Mouse (Mus musculus) heart, embryonic 10.5 days (tissue): ENCODE data around the gene Pcgf1. TPM values are rescaled to one million over a fixed set of nuclear protein-coding genes. Genes with fewer than 3 reads are reported as not detected.

Experiments used
- DNase-seq: peaks from one replicate; pipeline ENCODE4 v3.0.0-alpha.2; 2017; ENCODE audit warnings: low spot score
- H3K27ac ChIP-seq: fragments of 300-500 bp; sonication (generic); 2 replicates; pipeline ENCODE4 v1.5.1; 2016; ENCODE audit warnings: mild to moderate bottlenecking
- H3K27me3 ChIP-seq: fragments of 300-500 bp; sonication (generic); 2 replicates; pipeline ENCODE4 v1.6.1; 2016; ENCODE audit warnings: mild to moderate bottlenecking; ENCODE audit not compliant: poor library complexity, insufficient read depth, severe bottlenecking
- H3K36me3 ChIP-seq: fragments of 300-500 bp; sonication (generic); 2 replicates; pipeline ENCODE4 v1.6.1; 2016; ENCODE audit warnings: mild to moderate bottlenecking, moderate library complexity
- H3K4me1 ChIP-seq: fragments of 300-500 bp; sonication (generic); 2 replicates; pipeline ENCODE4 v1.6.1; 2016; ENCODE audit warnings: mild to moderate bottlenecking
- H3K4me3 ChIP-seq: fragments of 300-500 bp; sonication (generic); 2 replicates; pipeline ENCODE4 v1.5.1; 2016; ENCODE audit warnings: mild to moderate bottlenecking, moderate library complexity
- H3K9me3 ChIP-seq: fragments of 300-500 bp; sonication (generic); 2 replicates; pipeline ENCODE4 v1.6.1; 2016; ENCODE audit warnings: mild to moderate bottlenecking, moderate library complexity
- WGBS: fragments of 180-500 bp; shearing (Covaris S2); methylation state at CpG from one replicate; pipeline ENCODE4 v1.1.7; 2016; 5-methylcytosine and 5-hydroxymethylcytosine counted together
- polyA plus RNA-seq: library from polyadenylated mRNA; unstranded; fragments of >200 nt; fragmentation: Nextera tagmentation; extraction: Ambion mirVana; gene quantifications from 2 replicates; pipeline ENCODE4 v1.2.1, GENCODE M21; 2016

Gene Pcgf1
- polyA plus RNA-seq, 1 experiment from 2014 or later = 24.4 TPM

GRCm38 (mm10) chr6:83044742-83045141 lies 32.9 kb upstream of the Pcgf1 start:
- Histone ChIP-seq H3K36me3 (no peaks in the 10 kb centered on the region), H3K9me3 (no peaks in the 10 kb centered on the region), H3K4me3 (no peak overlapping the region), H3K27ac (peak overlapping the region; percentile 37), H3K27me3 (peaks cover 35% of the 10 kb centered on the region), H3K4me1 (peaks cover 22% of the 10 kb centered on the region)
- WGBS = 26% methylated on average over 9 of the region's 9 CpGs
- DNase-seq = peak; percentile 93

DNA sequence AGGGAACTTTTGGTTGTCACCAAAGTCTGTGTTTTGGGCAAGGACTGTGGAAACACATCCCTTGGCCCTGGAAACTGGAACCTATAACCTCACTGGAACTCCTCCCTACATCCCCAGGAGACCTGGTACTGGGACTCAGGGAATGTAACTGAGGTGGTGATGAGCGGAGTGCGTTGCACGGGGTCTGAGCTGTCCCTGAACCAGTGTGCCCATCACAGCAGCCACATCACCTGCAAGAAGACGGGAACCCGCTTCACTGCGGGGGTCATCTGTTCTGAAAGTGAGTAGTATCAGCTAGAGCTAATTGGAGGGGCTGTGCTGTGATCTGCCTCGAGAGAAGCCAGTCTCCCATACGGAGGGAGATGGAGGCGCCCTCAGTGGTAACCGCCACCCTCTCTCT lies 28.3 kb upstream of the Pcgf1 start:
- no peak for DNase-seq
- Histone ChIP-seq H3K9me3 (no peaks in the 10 kb centered on the region), H3K27ac (peak overlapping the region; percentile 17; the same call in 1 of the 2 replicates), H3K27me3 (peaks cover 18% of the 10 kb centered on the region), H3K36me3 (peaks cover 18% of the 10 kb centered on the region), H3K4me1 (peaks cover 27% of the 10 kb centered on the region), H3K4me3 (no peak overlapping the region)
- WGBS = 68% methylated on average over 10 of the region's 10 CpGs

DNA sequence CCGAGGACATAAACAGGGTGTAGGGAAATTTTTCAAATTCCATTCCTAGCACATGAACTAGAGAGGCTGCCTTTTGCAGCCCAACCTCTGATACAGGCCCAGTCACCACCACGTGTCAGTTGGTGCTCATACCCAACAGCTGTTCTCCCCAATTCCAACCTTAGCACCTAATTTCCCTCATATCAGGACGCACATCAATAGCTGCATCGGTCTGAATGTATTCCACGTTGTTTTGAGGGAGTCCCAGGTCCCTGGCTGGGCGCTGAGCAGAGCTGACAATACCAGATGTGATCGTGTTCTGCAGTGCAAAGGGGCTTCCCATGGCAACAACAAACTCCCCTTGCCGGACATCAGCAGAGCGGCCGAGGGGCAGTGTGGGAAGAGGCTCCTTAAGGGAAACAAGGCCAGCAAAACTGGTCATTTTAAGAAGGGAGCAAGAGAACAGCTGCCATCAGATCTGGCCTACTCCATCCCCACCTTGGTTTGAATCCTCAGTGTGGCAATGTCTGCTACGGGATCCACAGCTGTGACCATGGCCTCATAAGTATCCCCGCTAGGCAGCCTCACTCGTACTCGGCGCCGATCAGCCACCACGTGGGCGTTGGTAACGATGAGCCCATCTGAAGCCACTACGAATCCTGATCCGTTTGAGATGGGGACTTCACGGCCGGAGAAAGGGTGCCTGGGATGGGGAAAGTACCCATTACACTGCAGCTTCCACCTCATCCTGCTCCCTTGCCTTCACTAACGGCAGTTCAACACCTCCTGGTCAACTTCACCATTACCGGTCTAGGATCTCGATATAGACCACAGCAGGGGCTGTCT lies 24.3 kb upstream of the Pcgf1 start:
- Histone ChIP-seq H3K36me3 (peaks cover 42% of the 10 kb centered on the region), H3K4me1 (peaks cover 29% of the 10 kb centered on the region), H3K27ac (peak overlapping the region; percentile 93), H3K9me3 (no peaks in the 10 kb centered on the region), H3K4me3 (peak overlapping the region; percentile 97), H3K27me3 (peaks cover 19% of the 10 kb centered on the region)
- DNase-seq = peak; percentile 86
- 2% methylated on average over 26 of the region's 26 CpGs for WGBS

- Histone ChIP-seq H3K27me3 (peaks cover 16% of the 10 kb centered on the region), H3K4me3 (peak within 1 kb of the TSS; percentile 97), H3K27ac (peak within 1 kb of the TSS; percentile 93), H3K4me1 (peaks cover 29% of the 10 kb centered on the region), H3K36me3 (peaks cover 42% of the 10 kb centered on the region), H3K9me3 (no peaks in the 10 kb centered on the region)
- peak; percentile 99 for DNase-seq
- WGBS = under 1% methylated on average over 64 of the region's 64 CpGs
Observed at GRCm38 (mm10) chr6:83054074-83054851, 23.4 kb upstream of the Pcgf1 start, which contains the start of gene Aup1. TSS of gene Aup1 (plus strand) at chr6:83054521.

DNA sequence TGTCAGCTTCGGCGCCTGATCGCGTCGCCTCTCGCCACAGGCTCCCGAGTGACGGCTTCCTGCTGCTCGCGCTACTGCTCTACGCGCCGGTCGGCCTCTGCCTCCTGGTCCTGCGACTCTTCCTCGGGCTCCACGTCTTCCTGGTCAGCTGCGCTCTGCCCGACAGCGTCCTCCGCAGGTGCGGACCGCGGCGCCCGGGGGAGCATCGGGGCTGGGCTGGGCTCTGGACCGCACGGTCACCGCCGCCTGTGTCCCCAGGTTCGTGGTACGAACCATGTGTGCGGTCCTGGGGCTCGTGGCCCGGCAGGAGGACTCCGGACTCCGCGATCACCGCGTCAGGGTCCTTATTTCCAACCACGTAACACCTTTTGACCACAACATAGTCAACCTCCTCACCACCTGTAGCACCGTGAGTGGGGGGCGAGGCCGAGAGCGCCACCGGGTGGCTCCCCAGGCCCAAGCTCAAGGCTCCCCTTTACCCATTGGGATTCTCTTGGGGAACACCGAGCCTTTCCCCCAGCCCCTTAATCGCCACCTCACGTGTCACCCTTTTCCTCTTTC lies 22.7 kb upstream of the Pcgf1 start, which contains the start of gene Htra2:
Gene Htra2, minus strand, starts transcription at position 403 of the 561 bp plus-strand sequence.
- peaks cover 14% of the 10 kb centered on the region; the same call in 1 of the 2 replicates for H3K27me3 ChIP-seq

GRCm38 (mm10) chr6:83057790-83058189 lies 19.9 kb upstream of the Pcgf1 start, which contains the start of gene Dqx1:
TSS of gene Dqx1 (plus strand) at chr6:83057844.
- no peak for DNase-seq
- no peaks in the 10 kb centered on the region for H3K9me3 ChIP-seq
- H3K27ac ChIP-seq = no peak within 1 kb of the TSS
- peaks cover 24% of the 10 kb centered on the region for H3K4me1 ChIP-seq
- H3K27me3 ChIP-seq = peaks cover 39% of the 10 kb centered on the region
- peaks cover 24% of the 10 kb centered on the region for H3K36me3 ChIP-seq
- H3K4me3 ChIP-seq = no peak within 1 kb of the TSS
- 55% methylated on average over 3 of the region's 3 CpGs for WGBS

More for the DNA sequence above, 22.7 kb upstream of the Pcgf1 start, which contains the start of gene Htra2:
- H3K27ac ChIP-seq = peak within 1 kb of the TSS; percentile 93
- H3K36me3 ChIP-seq = peaks cover 42% of the 10 kb centered on the region
- no peaks in the 10 kb centered on the region for H3K9me3 ChIP-seq
- peak within 1 kb of the TSS; percentile 97 for H3K4me3 ChIP-seq
- peaks cover 29% of the 10 kb centered on the region for H3K4me1 ChIP-seq
- no peak for DNase-seq
- WGBS = under 1% methylated on average over 50 of the region's 50 CpGs

DNA sequence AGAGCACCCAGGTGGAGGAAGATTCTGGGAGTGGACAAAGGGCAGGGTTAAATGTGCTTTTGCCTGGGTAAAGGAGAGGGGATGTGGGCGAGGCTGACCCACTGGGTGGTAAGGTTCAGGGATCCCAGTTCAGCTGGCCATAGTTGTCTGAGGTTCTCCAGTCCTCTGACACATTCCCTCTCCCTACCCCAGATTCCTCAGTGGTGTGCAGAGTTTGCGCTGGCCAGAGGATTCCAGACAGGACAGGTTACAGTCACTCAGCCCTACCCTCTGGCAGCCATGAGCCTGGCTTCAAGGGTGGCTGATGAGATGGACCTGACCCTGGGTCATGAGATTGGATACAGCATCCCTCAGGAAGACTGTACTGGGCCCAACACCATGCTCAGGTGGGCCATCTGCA lies 18.9 kb upstream of the Pcgf1 start:
- whole genome bisulfite sequencing = 85% methylated on average over 2 of the region's 2 CpGs
- H3K4me3 ChIP-seq = no peak overlapping the region
- peaks cover 15% of the 10 kb centered on the region for H3K4me1 ChIP-seq
- no peaks in the 10 kb centered on the region for H3K9me3 ChIP-seq
- H3K36me3 ChIP-seq = peaks cover 24% of the 10 kb centered on the region
- H3K27me3 ChIP-seq = peaks cover 49% of the 10 kb centered on the region
- no peak overlapping the region for H3K27ac ChIP-seq
- DNase-seq = no peak

- no peak for DNase-seq
- Histone ChIP-seq H3K27ac (no peak overlapping the region), H3K27me3 (peaks cover 100% of the 10 kb centered on the region), H3K36me3 (no peaks in the 10 kb centered on the region), H3K9me3 (no peaks in the 10 kb centered on the region), H3K4me3 (no peak overlapping the region), H3K4me1 (peaks cover 23% of the 10 kb centered on the region)
- 38% methylated on average over 8 of the region's 8 CpGs for WGBS
Observed at GRCm38 (mm10) chr6:83065995-83066394, 11.7 kb upstream of the Pcgf1 start.

- no peak for DNase-seq
- Histone ChIP-seq H3K27ac (no peak overlapping the region), H3K27me3 (peaks cover 100% of the 10 kb centered on the region), H3K4me1 (peaks cover 28% of the 10 kb centered on the region), H3K9me3 (no peaks in the 10 kb centered on the region), H3K4me3 (no peak overlapping the region), H3K36me3 (no peaks in the 10 kb centered on the region)
- WGBS = 30% methylated on average over 6 of the region's 6 CpGs
Observed at GRCm38 (mm10) chr6:83066441-83066840, 11.2 kb upstream of the Pcgf1 start.

DNA sequence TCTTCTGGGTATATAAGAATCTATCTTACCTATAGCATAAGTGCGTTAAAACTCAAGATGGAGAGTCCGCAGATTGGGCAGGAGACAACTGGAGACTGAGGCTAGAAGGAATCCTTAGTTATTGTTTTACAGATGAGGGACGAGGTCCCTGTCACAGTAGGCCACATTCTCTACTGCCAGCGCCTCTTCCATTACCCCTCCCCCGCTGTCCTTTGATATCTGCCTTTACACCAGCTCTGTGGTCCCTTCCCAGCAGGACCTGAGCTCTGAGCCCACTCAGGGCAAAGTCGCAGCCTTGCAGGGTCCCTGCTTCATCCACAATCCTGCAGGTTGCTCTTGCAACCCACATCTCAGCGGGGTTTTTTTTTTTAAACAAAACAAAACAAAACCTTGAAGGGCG lies 9.4 kb upstream of the Pcgf1 start:
- Histone ChIP-seq H3K4me3 (peak overlapping the region; percentile 48), H3K4me1 (peaks cover 30% of the 10 kb centered on the region), H3K36me3 (no peaks in the 10 kb centered on the region), H3K27ac (no peak overlapping the region), H3K9me3 (no peaks in the 10 kb centered on the region), H3K27me3 (peaks cover 100% of the 10 kb centered on the region)
- DNase-seq = no peak
- WGBS = 3% methylated on average over 8 of the region's 8 CpGs

- WGBS = 1% methylated on average over 81 of the region's 81 CpGs
Observed at GRCm38 (mm10) chr6:83068706-83069487, 8.8 kb upstream of the Pcgf1 start.

More at GRCm38 (mm10) chr6:83068706-83069487, 8.8 kb upstream of the Pcgf1 start:
- Histone ChIP-seq H3K27ac (no peak overlapping the region), H3K36me3 (no peaks in the 10 kb centered on the region), H3K4me1 (peaks cover 30% of the 10 kb centered on the region), H3K27me3 (peaks cover 100% of the 10 kb centered on the region), H3K4me3 (peak overlapping the region; percentile 49), H3K9me3 (no peaks in the 10 kb centered on the region)
- no peak for DNase-seq
